Mouse (Mus musculus) ovary, adult 2 months (tissue): ENCODE measurements around the gene Trpm6. TPM values are rescaled to one million over a fixed set of nuclear protein-coding genes. Genes with fewer than 3 reads are reported as not detected.

Experiments
- polyA plus RNA-seq: library from polyadenylated mRNA; depleted of rRNA; stranded (reverse); fragments of >200 nt; gene quantifications from 2 replicates; pipeline ENCODE4 v1.2.3, GENCODE M21; 2012; rRNA removed

Gene Trpm6
- polyA plus RNA-seq, result 1.4 and 1.7 TPM in 2 replicates

DNA sequence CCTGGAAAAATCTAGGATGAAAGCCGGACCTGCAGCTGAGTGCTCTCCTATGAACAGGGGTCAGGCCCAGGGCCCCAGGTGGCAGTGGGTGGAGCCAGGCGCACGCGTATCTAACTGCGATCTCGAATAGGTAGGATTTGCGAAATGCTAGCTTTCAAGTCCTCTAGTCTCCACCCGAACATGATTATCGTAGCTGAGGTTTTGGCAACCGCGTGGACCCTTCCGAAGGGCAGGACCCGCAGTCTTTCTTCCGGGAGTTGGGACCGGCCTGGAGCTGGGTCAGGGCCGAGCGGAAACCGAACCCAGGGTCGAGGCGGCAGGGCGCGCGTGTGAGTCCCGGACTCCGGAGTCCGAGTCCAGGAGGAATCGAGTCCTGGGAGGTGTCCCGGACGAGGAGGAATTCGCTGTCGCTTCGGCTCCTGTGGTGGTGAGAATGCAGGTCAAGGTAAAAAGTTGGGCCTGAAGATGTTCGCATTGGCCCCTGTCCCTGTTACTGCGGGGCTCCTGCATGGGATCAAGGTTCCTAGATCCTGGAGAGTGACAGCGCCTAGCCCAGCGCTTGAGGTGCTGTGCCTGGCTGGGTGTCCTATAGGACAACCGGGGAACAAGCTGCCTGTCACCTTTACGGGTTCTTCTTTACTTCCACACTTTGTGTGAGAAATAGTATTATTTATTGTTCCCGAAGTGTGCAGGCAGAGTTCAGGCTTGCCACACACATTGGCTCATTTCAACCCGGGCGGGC, at the start of gene Trpm6:
Gene Trpm6, plus strand, starts transcription at position 386 of the 742 bp plus-strand sequence.

DNA sequence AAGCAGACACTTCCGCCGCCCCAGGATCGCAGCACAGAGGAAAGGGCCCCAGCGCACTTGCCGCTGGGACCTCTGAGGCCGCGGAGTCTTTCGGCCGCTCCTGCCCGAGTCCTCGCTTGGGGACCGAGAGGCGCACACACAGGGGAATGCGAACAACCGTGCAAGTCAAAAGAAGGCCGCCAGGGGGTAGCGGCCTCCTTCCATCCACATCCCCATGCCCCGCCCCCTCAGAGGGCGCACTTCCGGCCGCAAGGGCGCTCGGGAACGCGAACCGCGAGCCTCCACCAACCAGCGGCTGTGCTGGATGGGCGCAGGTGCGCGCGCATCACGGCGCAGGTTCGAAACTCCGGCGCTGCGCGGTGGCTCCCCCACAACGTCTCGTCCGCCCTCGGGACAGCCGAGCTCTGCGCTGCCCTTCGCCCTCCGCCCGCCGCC, 36.9 kb upstream of the Trpm6 start, which contains the start of gene D030056L22Rik:
Gene D030056L22Rik, plus strand, starts transcription at position 328 of the 435 bp plus-strand sequence.

Other genes starting within 250 kb of the Trpm6 start
- 30.2 and 41.6 TPM in 2 replicates for gene Ostf1, start 118.2 kb upstream of the Trpm6 start, polyA plus RNA-seq
- 5.0 TPM in 2 replicates for gene Nmrk1, start 118.0 kb upstream of the Trpm6 start, polyA plus RNA-seq
- gene Carnmt1, start 79.2 kb upstream of the Trpm6 start, polyA plus RNA-seq, result 17.4 and 20.4 TPM in 2 replicates
- gene D030056L22Rik, start 36.8 kb upstream of the Trpm6 start, polyA plus RNA-seq, result 24.2 and 60.3 TPM in 2 replicates